Mouse (Mus musculus) forebrain, postnatal 0 days (tissue): ENCODE data around the gene Mpv17l2. TPM values are rescaled to one million over a fixed set of nuclear protein-coding genes. Genes with fewer than 3 reads are reported as not detected.
A peak's percentile ranks its signal among the peaks of the same experiment; 100 is the strongest.

Source experiments
- ATAC-seq: fragments of 200-750 bp; cut with Nextera tagmentation; 2 replicates; pipeline ENCODE4 v1.8.0; 2017; ENCODE audit warnings: mild to moderate bottlenecking, moderate library complexity
- DNase-seq: peaks from one replicate; pipeline ENCODE4 v3.0.0-alpha.2; 2015
- H3K27ac ChIP-seq: fragments of 300-500 bp; sonication (generic); 2 replicates; pipeline ENCODE4 v1.5.1; 2014; ENCODE audit warnings: low read depth, mild to moderate bottlenecking, antibody characterized with exemption, low read length, moderate library complexity, mixed read lengths
- H3K27me3 ChIP-seq: fragments of 300-500 bp; sonication (generic); 2 replicates; pipeline ENCODE4 v1.6.1; 2014; ENCODE audit warnings: mild to moderate bottlenecking, low read length, mixed read lengths; ENCODE audit not compliant: insufficient read depth
- H3K36me3 ChIP-seq: fragments of 300-500 bp; sonication (generic); 2 replicates; pipeline ENCODE4 v1.6.1; 2014; ENCODE audit warnings: mild to moderate bottlenecking, moderate library complexity; ENCODE audit not compliant: insufficient read depth
- H3K4me1 ChIP-seq: fragments of 300-500 bp; sonication (generic); 2 replicates; pipeline ENCODE4 v1.6.1; 2014; ENCODE audit warnings: antibody characterized with exemption; ENCODE audit not compliant: insufficient read depth
- H3K4me2 ChIP-seq: fragments of 300-500 bp; sonication (generic); 2 replicates; pipeline ENCODE4 v1.6.1; 2014; ENCODE audit warnings: low read depth, mild to moderate bottlenecking, moderate library complexity
- H3K4me3 ChIP-seq: fragments of 300-500 bp; sonication (generic); 2 replicates; pipeline ENCODE4 v1.5.1; 2014; ENCODE audit warnings: low read depth, low read length, mixed read lengths
- H3K9ac ChIP-seq: fragments of 300-500 bp; sonication (generic); 2 replicates; pipeline ENCODE4 v1.6.1; 2014; ENCODE audit warnings: mild to moderate bottlenecking
- H3K9me3 ChIP-seq: fragments of 300-500 bp; sonication (generic); 2 replicates; pipeline ENCODE4 v1.6.1; 2016; ENCODE audit warnings: low read length
- CTCF ChIP-seq: sonication (generic); IDR thresholded peaks from 2 replicates; pipeline ENCODE4 v1.5.1; 2016; ENCODE audit warnings: antibody characterized with exemption, control low read depth, low read depth
- WGBS: fragments of 180-500 bp; shearing (Covaris S2); extraction: QIAGEN DNeasy Blood & Tissue Kit; methylation state at CpG from one replicate; pipeline ENCODE4 v1.1.7; 2014; 5-methylcytosine and 5-hydroxymethylcytosine counted together
- polyA plus RNA-seq: library from polyadenylated mRNA; unstranded; fragments of >200 nt; fragmentation: Nextera tagmentation; extraction: Ambion mirVana; gene quantifications from 2 replicates; pipeline ENCODE4 v1.2.1, GENCODE M21; 2015
- total RNA-seq: library from RNA; depleted of rRNA; stranded (reverse); fragments of >200 nt; gene quantifications from 2 replicates; pipeline ENCODE4 v1.2.3, GENCODE M21; 2014

Mpv17l2 gene
- total and polyA plus RNA-seq, 2 experiments from 2014 or later: 39.9 to 60.4 TPM

DNA sequence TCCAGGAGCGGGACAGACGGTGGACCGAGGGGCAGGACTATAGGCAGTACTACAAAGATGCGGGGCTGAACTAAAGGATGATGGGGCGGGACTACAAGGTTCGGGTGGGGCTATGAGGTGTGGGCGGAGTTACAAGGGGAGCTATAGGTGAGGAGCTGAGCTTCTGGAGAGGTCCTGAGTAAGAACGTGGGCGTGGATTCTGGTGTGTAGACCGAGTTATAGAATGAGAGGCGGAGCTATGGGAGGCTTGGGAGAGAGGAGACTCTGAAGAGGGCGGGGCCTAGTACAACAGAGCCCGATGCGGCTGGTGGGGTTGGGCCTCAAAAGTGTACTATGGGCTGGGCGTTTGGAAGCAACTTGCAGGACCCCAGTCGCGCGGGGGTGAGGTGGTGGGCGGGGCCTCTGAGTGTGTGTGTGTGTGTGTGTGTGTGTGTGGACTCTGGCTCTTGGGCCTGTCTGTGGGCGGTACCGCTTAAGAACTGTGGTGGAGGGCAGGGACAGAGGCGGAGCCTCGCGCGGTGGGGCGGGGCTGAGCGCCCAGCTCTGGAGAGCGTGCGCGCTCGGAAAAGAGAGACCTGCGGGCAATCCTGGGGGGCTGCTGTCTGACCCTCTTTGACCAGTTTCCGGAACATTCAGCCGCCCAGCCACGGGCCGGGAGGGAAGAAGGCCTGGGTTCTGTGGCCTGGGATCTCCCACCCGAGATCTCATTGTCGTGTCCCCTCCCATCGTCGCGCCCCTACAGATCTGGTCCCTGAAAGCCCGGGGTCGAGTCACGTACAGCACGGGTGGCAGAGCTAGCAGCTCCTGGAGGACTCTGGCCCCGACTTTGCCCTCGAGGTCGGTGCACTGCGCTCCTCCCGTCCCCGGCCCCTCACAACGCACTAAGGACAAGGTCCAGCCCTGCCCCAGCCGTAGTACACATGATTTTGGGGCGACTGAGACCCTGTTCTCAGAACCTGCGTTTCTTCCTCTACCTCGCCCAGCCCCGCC is 36.6 kb upstream of the Mpv17l2 start:
- WGBS: 2% methylated on average over 57 of the region's 57 CpGs
- Histone ChIP-seq H3K36me3 (no peaks in the 10 kb centered on the region), H3K4me3 (peak overlapping the region; percentile 62), H3K9ac (peak overlapping the region; percentile 59), H3K9me3 (no peaks in the 10 kb centered on the region), H3K4me1 (peaks cover 28% of the 10 kb centered on the region), H3K27me3 (no peaks in the 10 kb centered on the region; the same call in none of the 2 replicates), H3K4me2 (peak overlapping the region; percentile 94), H3K27ac (peak overlapping the region; percentile 59)
- TF ChIP-seq CTCF: no peak
- ATAC-seq (peak; percentile 75), DNase-seq (peak; percentile 93)

DNA sequence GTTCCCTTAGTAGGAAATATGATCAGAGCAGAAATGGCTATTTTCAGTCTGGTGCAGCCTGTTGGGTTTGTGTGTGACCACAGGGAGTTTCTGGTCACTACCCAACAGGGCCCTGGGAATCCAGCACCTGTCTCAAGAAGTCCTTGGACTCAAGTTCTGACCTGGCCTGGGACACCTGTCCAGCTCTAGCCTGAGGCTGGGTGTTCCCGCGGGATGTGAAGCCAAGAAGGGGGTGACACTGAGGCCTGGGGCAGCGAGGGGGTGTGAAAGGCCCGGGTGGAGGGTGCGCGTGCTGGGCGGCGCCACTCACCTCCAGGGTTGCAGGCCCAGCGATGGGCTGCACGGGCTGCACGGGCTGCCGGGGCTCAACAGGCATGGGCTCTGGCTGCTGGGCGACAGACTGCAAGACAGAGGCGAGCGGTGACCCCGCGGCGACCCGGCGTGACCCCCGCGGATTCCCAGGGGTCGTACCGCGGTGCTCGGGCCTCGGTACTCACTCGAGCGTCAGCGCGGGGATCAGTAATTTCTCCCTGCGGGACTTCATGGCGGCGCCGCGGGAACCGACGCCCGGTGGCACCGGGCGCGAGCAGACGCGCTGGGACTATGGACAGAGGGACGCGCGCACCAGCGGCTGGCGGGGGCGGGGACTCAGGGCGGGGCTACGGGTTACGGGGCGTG is 35.8 kb upstream of the Mpv17l2 start:
- Histone ChIP-seq H3K4me1 (peaks cover 30% of the 10 kb centered on the region), H3K27me3 (no peaks in the 10 kb centered on the region; the same call in none of the 2 replicates), H3K27ac (peak overlapping the region; percentile 59; the same call in 1 of the 2 replicates), H3K36me3 (no peaks in the 10 kb centered on the region), H3K4me2 (peak overlapping the region; percentile 94), H3K4me3 (peak overlapping the region; percentile 62), H3K9ac (peak overlapping the region; percentile 59), H3K9me3 (no peaks in the 10 kb centered on the region)
- TF ChIP-seq CTCF: no peak
- WGBS: 1% methylated on average over 52 of the region's 54 CpGs
- ATAC-seq (no peak), DNase-seq (no peak)

DNA sequence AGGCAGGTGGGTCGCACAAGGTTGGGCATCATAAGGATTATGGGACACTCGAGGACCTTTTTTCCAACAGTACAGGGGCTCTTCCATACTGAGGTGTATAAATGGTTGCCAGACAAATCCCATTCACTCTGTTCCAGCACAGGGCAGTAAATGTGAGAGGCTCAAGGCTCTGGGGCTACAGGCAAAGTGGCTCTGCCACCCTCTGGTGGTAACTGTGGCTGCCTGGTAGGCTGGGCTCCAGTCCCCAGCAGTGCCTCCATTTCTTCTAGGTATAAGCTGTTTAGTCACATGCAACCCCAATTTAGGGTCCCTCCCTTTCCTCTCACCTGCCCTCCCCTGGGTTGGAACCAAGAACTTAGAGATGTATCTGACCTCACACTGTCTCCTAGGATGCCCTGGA is 34.6 kb upstream of the Mpv17l2 start:
- H3K9me3 ChIP-seq: no peaks in the 10 kb centered on the region
- DNase-seq: no peak
- WGBS: 89% methylated on average over 2 of the region's 2 CpGs
- H3K9ac ChIP-seq: no peak overlapping the region
- no peaks in the 10 kb centered on the region; the same call in none of the 2 replicates for H3K27me3 ChIP-seq
- TF ChIP-seq CTCF: peak; percentile 39
- no peak overlapping the region for H3K27ac ChIP-seq
- no peak overlapping the region for H3K4me2 ChIP-seq
- ATAC-seq: no peak
- no peak overlapping the region for H3K4me3 ChIP-seq
- no peaks in the 10 kb centered on the region for H3K36me3 ChIP-seq
- H3K4me1 ChIP-seq: peaks cover 28% of the 10 kb centered on the region

DNA sequence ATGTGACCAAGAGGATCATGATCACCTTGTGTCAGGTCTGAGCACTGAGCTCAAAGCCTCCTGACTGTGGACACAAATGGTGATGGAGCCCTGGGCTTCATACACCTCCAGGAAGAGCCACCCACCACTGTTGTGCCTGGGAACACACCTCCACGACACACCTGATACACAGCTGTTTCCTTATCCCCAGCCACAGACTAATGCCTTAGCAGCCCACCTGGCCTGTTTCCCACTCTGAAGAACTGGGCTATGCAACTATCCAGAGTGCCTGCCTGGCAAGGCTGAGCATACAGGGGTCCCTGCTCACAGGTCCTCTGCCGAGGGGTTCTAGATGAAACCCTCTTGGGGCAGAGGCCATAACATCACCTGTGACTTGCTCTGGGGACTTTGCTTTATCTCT is 33.5 kb upstream of the Mpv17l2 start:
- Histone ChIP-seq H3K4me1 (peaks cover 28% of the 10 kb centered on the region), H3K27ac (0 out of 2 replicates have a peak overlapping the region, but pooled peaks have one; percentile 9), H3K36me3 (peaks cover 5% of the 10 kb centered on the region; the same call in 1 of the 2 replicates), H3K4me2 (no peak overlapping the region), H3K9ac (no peak overlapping the region), H3K27me3 (no peaks in the 10 kb centered on the region; the same call in 1 of the 2 replicates), H3K4me3 (no peak overlapping the region), H3K9me3 (no peaks in the 10 kb centered on the region)
- TF ChIP-seq CTCF: no peak
- DNase-seq: no peak
- ATAC-seq: no peak
- WGBS: 90% methylated on average over 2 of the region's 2 CpGs

DNA sequence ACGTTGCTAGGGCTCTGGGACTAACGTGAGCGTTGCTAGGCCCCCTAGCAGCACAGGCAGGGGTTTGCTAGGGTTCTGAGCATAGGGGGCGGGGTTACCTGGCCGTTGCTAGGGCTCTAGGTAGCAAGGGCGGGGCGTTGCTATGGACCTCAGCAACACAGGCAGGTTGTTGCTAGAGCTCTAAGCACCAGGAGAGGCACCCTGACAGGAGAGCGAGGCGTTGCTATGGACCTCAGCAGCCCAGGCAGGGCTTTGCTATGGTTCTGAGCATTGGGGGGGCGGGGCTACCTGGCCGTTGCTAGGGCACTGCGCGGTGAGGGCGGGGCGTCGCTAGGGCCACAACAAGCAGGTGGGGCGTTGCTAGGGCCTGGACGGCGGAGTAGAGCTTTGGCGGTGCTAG is 32.0 kb upstream of the Mpv17l2 start:
- no peaks in the 10 kb centered on the region for H3K27me3 ChIP-seq
- no peaks in the 10 kb centered on the region for H3K9me3 ChIP-seq
- peak overlapping the region; percentile 63 for H3K4me3 ChIP-seq
- DNase-seq (no peak), ATAC-seq (no peak)
- H3K36me3 ChIP-seq: peaks cover 19% of the 10 kb centered on the region; the same call in 1 of the 2 replicates
- peaks cover 19% of the 10 kb centered on the region for H3K4me1 ChIP-seq
- peak overlapping the region; percentile 87 for H3K9ac ChIP-seq
- peak overlapping the region; percentile 88 for H3K27ac ChIP-seq
- peak; percentile 37 for TF ChIP-seq CTCF
- peak overlapping the region; percentile 85 for H3K4me2 ChIP-seq
- WGBS: under 1% methylated on average over 20 of the region's 20 CpGs

DNA sequence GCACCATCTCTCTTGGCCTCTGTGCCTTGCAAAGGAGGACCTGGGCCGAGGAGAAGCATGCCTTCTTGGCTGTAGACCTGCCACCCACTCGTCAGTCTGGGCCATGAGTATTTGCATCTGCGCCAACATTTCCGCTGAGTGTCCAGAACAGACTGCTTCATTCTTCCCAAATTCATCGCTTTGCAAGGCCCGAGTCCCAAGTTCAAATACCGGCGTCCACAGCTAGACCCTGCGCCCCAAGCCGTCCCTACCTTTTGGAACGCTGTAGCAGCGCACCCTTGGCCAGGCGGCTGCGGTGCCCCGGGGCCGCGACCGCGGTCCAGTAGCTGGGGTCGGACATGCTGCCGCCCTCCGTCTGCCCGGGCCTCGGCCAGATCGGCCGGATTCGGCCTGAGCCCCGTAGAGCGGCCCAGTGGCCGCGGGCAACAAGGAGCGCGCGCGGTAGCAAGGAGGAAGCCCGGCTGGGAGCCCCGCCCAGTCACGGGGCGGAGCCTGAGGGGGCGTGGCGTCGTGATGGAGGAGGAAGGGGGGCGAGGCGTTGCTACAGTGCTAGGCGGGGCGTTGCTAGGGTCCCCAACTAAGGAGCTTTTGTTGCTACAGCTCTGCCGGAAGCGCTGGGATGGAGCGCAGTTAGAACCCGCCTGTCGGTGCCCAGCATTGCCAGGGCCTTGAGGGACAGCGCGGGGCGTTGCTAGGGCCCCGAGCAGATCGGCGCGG is 31.4 kb upstream of the Mpv17l2 start:
- Histone ChIP-seq H3K4me1 (peaks cover 19% of the 10 kb centered on the region), H3K4me3 (peak overlapping the region; percentile 63), H3K27ac (peak overlapping the region; percentile 88), H3K4me2 (peak overlapping the region; percentile 85), H3K9ac (peak overlapping the region; percentile 87), H3K27me3 (no peaks in the 10 kb centered on the region), H3K9me3 (no peaks in the 10 kb centered on the region), H3K36me3 (peaks cover 24% of the 10 kb centered on the region)
- DNase-seq: peak; percentile 96
- TF ChIP-seq CTCF: no peak
- 3% methylated on average over 58 of the region's 58 CpGs for WGBS
- ATAC-seq: peak; percentile 88
